Mouse (Mus musculus) cortical plate, adult 2 months (tissue): ENCODE data around the gene Hydin.

Experiments used
- CTCF ChIP-seq: fragments of 200-500 bp; IDR thresholded peaks from 2 replicates; pipeline ENCODE4 v1.5.1; 2011; ENCODE audit warnings: mild to moderate bottlenecking, control low read depth, low read length; ENCODE audit not compliant: insufficient read depth; ENCODE audit errors: extremely low read depth
- POLR2A ChIP-seq: fragments of 200-500 bp; IDR thresholded peaks from 2 replicates; pipeline ENCODE4 v1.6.1; 2011; ENCODE audit warnings: mild to moderate bottlenecking, low read length, control low read depth; ENCODE audit not compliant: insufficient read depth; ENCODE audit errors: extremely low read depth

DNA sequence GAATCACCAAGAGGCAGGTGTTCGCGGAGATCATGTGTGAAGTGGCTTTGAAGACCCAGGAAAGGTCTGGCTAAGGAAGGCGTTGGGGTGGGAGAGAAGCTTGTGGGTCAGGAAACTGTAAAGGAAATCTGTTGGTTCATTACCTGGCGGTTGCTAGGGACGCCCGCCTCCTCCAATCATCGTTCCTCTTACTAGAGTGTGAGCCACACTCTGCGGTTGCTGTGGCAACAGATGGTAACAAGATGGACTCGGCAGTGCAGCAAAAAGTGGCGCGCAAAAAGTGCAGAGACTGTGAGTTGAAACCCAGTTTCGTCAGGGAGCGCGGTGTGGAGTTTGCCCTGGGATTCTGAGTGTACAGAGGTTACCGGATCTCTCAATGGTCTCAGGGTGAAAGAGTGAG, at the start of gene Hydin:
- no peak for TF ChIP-seq CTCF
- TF ChIP-seq POLR2A, result no peak
